Mouse (Mus musculus) neural tube, embryonic 12.5 days (tissue): ENCODE measurements around the gene Hnf4a. TPM values are rescaled to one million over a fixed set of nuclear protein-coding genes. Genes with fewer than 3 reads are reported as not detected.

Experiments
- ATAC-seq: fragments of 200-750 bp; cut with Nextera tagmentation; 2 replicates; pipeline ENCODE4 v1.8.0; 2017; ENCODE audit warnings: low read depth, mild to moderate bottlenecking, moderate TSS enrichment, moderate library complexity; ENCODE audit not compliant: low FRiP score
- H3K27ac ChIP-seq: fragments of 300-500 bp; sonication (generic); 2 replicates; pipeline ENCODE4 v1.5.1; 2016
- H3K27me3 ChIP-seq: fragments of 300-500 bp; sonication (generic); replicated peaks from 2 replicates; pipeline ENCODE4 v1.6.1; 2016; ENCODE audit warnings: mild to moderate bottlenecking
- H3K36me3 ChIP-seq: fragments of 300-500 bp; sonication (generic); 2 replicates; pipeline ENCODE4 v1.6.1; 2016; ENCODE audit warnings: mild to moderate bottlenecking
- H3K4me1 ChIP-seq: fragments of 300-500 bp; sonication (generic); 2 replicates; pipeline ENCODE4 v1.6.1; 2016
- H3K4me2 ChIP-seq: fragments of 300-500 bp; sonication (generic); replicated peaks from 2 replicates; pipeline ENCODE4 v1.6.1; 2016; ENCODE audit warnings: mild to moderate bottlenecking
- H3K4me3 ChIP-seq: fragments of 300-500 bp; sonication (generic); 2 replicates; pipeline ENCODE4 v1.5.1; 2016
- H3K9ac ChIP-seq: fragments of 300-500 bp; sonication (generic); 2 replicates; pipeline ENCODE4 v1.6.1; 2016; ENCODE audit warnings: mild to moderate bottlenecking
- H3K9me3 ChIP-seq: fragments of 300-500 bp; sonication (generic); 2 replicates; pipeline ENCODE4 v1.6.1; 2016; ENCODE audit warnings: mild to moderate bottlenecking
- WGBS: fragments of 180-500 bp; shearing (Covaris S2); methylation state at CpG from one replicate; pipeline ENCODE4 v1.1.7; 2016; 5-methylcytosine and 5-hydroxymethylcytosine counted together
- polyA plus RNA-seq: library from polyadenylated mRNA; unstranded; fragments of >200 nt; fragmentation: Nextera tagmentation; extraction: Ambion mirVana; gene quantifications from 2 replicates; pipeline ENCODE4 v1.2.1, GENCODE M21; 2016

Gene Hnf4a
- polyA plus RNA-seq, 1 experiment from 2014 or later: not detected

DNA sequence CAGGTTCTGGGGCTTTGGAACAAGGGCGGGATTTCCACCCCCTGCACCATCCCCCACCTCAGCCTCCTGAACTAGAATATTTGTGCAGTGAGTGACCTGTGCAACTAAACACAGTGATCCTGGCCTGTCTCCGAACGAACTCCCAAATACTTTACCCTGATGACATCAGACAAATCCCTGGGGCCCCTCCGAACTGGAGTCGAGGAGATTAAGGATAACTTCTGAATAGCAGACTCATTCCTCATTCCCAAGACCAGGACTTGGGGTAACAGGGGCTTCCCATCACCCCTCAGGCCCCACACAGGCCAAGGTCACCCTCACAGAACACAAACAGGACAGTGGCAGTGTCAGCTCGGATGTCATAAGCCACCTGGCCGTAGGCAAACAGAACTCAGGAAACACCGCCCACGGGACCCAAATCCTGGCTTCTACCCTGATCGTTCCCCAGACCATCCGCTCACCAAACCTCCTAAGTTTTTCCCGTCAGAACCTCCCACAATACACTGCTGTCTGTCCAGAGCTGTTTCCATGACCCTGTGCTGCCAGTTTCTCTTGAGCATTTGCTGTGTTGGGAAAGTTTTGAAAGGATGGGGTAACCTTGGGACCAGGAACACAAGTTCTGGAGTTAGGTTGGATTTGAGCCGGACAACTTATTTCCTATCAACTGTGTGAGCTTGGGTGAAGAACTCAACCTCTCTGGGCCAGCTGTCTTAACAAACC lies 32.9 kb downstream of the Hnf4a start:
- 83% methylated on average over 13 of the region's 13 CpGs for WGBS
- Histone ChIP-seq H3K27ac (no peak overlapping the region), H3K9ac (no peak overlapping the region), H3K27me3 (no peaks in the 10 kb centered on the region), H3K4me1 (no peaks in the 10 kb centered on the region), H3K4me2 (no peak overlapping the region), H3K4me3 (no peak overlapping the region), H3K36me3 (no peaks in the 10 kb centered on the region), H3K9me3 (no peaks in the 10 kb centered on the region)
- ATAC-seq: no peak

DNA sequence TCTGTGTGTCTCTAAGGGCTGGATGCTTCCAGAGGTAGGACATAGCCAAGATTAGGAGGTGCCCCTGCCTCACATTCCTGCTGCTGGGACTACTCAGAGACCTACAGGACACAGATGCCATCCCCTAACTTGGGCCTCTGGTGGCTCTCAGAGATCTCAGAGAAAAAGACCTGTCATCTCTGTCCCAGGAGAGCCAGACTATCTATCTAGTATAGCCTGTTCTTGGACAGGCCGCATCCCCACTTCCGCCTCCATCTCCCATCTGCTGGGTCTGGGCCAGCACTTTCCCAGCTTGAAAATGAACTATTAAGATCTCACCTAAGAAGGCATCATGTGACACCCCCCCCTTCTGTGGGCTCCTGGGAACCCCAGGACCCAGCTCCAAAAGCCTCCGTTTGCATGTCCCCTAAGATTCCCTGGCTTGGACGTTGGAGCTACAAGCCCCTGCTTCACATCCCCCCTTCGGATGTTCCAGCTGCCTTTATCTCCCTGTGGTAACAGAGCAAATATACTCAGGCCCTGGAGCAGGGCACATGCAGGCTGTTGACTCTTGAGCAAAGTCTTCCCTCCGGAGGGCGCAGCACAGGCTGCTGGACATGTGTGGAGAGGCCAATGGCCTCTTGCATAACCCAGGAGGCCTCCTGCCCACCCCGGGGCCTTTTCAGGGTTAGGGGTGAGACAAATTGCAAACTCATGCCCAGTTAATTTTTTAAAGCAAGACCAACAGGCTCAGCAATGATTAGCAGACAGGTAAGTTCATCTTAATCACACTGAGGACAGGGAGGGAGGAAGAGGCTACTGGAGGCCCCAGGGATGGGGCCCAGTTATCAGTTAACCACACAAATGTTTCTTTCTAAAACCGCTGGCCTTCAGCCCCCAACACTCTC lies 33.9 kb downstream of the Hnf4a start:
- H3K4me3 ChIP-seq: no peak overlapping the region

GRCm38 (mm10) chr2:163541568-163542182 lies 35.1 kb downstream of the Hnf4a start:
- ATAC-seq: no peak
- Histone ChIP-seq H3K9ac (no peak overlapping the region), H3K27me3 (no peaks in the 10 kb centered on the region), H3K27ac (no peak overlapping the region), H3K4me2 (no peak overlapping the region), H3K4me3 (no peak overlapping the region), H3K9me3 (no peaks in the 10 kb centered on the region), H3K36me3 (no peaks in the 10 kb centered on the region), H3K4me1 (no peaks in the 10 kb centered on the region)
- WGBS: 79% methylated on average over 10 of the region's 10 CpGs

More for the DNA sequence above, 33.9 kb downstream of the Hnf4a start:
- H3K4me1 ChIP-seq: no peaks in the 10 kb centered on the region
- WGBS: 82% methylated on average over 9 of the region's 9 CpGs
- H3K36me3 ChIP-seq: no peaks in the 10 kb centered on the region
- no peak overlapping the region for H3K27ac ChIP-seq
- no peak for ATAC-seq
- H3K4me2 ChIP-seq: no peak overlapping the region
- H3K9ac ChIP-seq: no peak overlapping the region
- H3K9me3 ChIP-seq: no peaks in the 10 kb centered on the region
- no peaks in the 10 kb centered on the region for H3K27me3 ChIP-seq

- Histone ChIP-seq H3K4me1 (no peaks in the 10 kb centered on the region), H3K4me3 (no peak overlapping the region), H3K36me3 (no peaks in the 10 kb centered on the region), H3K4me2 (no peak overlapping the region), H3K9me3 (no peaks in the 10 kb centered on the region), H3K27me3 (no peaks in the 10 kb centered on the region), H3K27ac (no peak overlapping the region), H3K9ac (no peak overlapping the region)
- ATAC-seq: no peak
- 92% methylated on average over 10 of the region's 10 CpGs for WGBS
These were observed 36.1 kb downstream of the Hnf4a start for GRCm38 (mm10) chr2:163542674-163543073.

- no peak for ATAC-seq
- H3K27me3 ChIP-seq: no peaks in the 10 kb centered on the region
- WGBS: 74% methylated on average over 14 of the region's 14 CpGs
- H3K9me3 ChIP-seq: no peaks in the 10 kb centered on the region
- H3K4me1 ChIP-seq: peaks cover 4% of the 10 kb centered on the region; the same call in 1 of the 2 replicates
- H3K4me3 ChIP-seq: no peak overlapping the region
- no peak overlapping the region for H3K27ac ChIP-seq
- no peak overlapping the region for H3K4me2 ChIP-seq
- no peaks in the 10 kb centered on the region for H3K36me3 ChIP-seq
- no peak overlapping the region for H3K9ac ChIP-seq
These were observed 40.2 kb downstream of the Hnf4a start for GRCm38 (mm10) chr2:163546623-163547318.

GRCm38 (mm10) chr2:163548822-163549221 lies 42.2 kb downstream of the Hnf4a start:
- Histone ChIP-seq H3K9me3 (no peaks in the 10 kb centered on the region), H3K36me3 (no peaks in the 10 kb centered on the region), H3K4me3 (no peak overlapping the region), H3K4me1 (peaks cover 4% of the 10 kb centered on the region; the same call in 1 of the 2 replicates), H3K9ac (no peak overlapping the region), H3K4me2 (no peak overlapping the region), H3K27me3 (no peaks in the 10 kb centered on the region), H3K27ac (no peak overlapping the region)
- WGBS: 81% methylated on average over 6 of the region's 6 CpGs
- no peak for ATAC-seq

- H3K9me3 ChIP-seq: no peaks in the 10 kb centered on the region
- 34% methylated on average over 6 of the region's 6 CpGs for WGBS
- no peak overlapping the region for H3K4me2 ChIP-seq
- H3K27ac ChIP-seq: no peak overlapping the region
- H3K36me3 ChIP-seq: no peaks in the 10 kb centered on the region
- no peak overlapping the region for H3K4me3 ChIP-seq
- no peaks in the 10 kb centered on the region for H3K27me3 ChIP-seq
- no peak for ATAC-seq
- H3K4me1 ChIP-seq: peaks cover 4% of the 10 kb centered on the region; the same call in 1 of the 2 replicates
- no peak overlapping the region for H3K9ac ChIP-seq
These were observed 43.2 kb downstream of the Hnf4a start for GRCm38 (mm10) chr2:163549786-163550185.

GRCm38 (mm10) chr2:163552518-163552929 lies 45.9 kb downstream of the Hnf4a start:
- Histone ChIP-seq H3K27me3 (no peaks in the 10 kb centered on the region), H3K9ac (no peak overlapping the region), H3K4me3 (no peak overlapping the region), H3K36me3 (no peaks in the 10 kb centered on the region), H3K27ac (no peak overlapping the region), H3K4me1 (peaks cover 4% of the 10 kb centered on the region; the same call in 1 of the 2 replicates), H3K4me2 (no peak overlapping the region), H3K9me3 (no peaks in the 10 kb centered on the region)
- ATAC-seq: no peak
- 57% methylated on average over 8 of the region's 8 CpGs for WGBS

- Histone ChIP-seq H3K4me1 (peaks cover 3% of the 10 kb centered on the region; the same call in 1 of the 2 replicates), H3K27ac (no peak overlapping the region), H3K36me3 (no peaks in the 10 kb centered on the region), H3K9me3 (no peaks in the 10 kb centered on the region), H3K9ac (no peak overlapping the region), H3K4me2 (no peak overlapping the region), H3K27me3 (no peaks in the 10 kb centered on the region), H3K4me3 (no peak overlapping the region)
- WGBS: 71% methylated on average over 4 of the region's 4 CpGs
- no peak for ATAC-seq
These were observed 47.9 kb downstream of the Hnf4a start for GRCm38 (mm10) chr2:163554425-163554982.

DNA sequence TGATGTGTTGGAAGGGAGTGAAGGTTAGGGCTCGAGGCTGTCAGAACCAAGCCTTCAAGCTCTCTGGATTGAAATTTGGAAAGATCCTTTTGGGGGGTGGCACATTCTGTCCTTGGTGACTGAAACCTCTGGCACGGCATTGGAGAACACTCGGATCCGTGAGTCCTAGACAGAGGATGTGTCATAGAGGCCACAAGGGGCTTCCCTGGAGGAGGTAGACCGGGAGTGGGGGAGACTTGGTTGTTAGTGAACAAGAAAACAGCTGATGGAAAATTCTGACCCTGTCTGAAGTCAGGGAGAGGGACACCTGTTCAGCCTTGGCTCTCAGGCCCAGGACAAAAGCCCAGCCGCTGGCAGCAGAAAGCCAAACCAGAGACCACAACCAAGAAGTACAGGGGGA lies 48.4 kb downstream of the Hnf4a start:
- ATAC-seq: no peak
- WGBS: 81% methylated on average over 6 of the region's 6 CpGs
- Histone ChIP-seq H3K4me1 (no peaks in the 10 kb centered on the region), H3K9ac (no peak overlapping the region), H3K4me3 (no peak overlapping the region), H3K9me3 (no peaks in the 10 kb centered on the region), H3K27me3 (no peaks in the 10 kb centered on the region), H3K4me2 (no peak overlapping the region), H3K36me3 (no peaks in the 10 kb centered on the region), H3K27ac (no peak overlapping the region)

DNA sequence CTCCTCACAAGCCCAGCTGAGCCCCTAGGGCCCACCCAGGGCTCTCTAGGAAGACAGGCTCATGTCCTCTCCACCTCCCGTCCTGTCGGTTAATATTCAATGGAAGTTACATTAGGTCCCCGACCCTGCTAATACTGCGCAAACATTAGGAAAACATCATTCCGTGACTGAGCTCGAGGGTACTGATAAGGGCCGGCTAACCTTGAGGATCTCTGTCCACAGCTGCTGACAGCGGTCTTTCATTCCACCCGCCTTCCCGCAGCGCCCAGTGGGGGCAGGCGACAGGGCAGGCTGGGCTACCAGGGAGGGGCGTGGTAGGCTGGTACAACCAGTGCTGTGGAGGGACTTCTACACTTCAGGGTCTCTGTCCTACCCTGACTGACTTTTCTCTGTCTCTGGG lies 48.8 kb downstream of the Hnf4a start:
- Histone ChIP-seq H3K4me1 (no peaks in the 10 kb centered on the region), H3K27me3 (no peaks in the 10 kb centered on the region), H3K9ac (no peak overlapping the region), H3K36me3 (no peaks in the 10 kb centered on the region), H3K4me3 (no peak overlapping the region), H3K9me3 (no peaks in the 10 kb centered on the region), H3K4me2 (no peak overlapping the region), H3K27ac (no peak overlapping the region)
- WGBS: 91% methylated on average over 13 of the region's 13 CpGs
- no peak for ATAC-seq
